Mouse (Mus musculus) left cerebral cortex, adult 11 months (tissue): ENCODE measurements around the gene Timp2.

Source experiments
- DNase-seq: peaks from one replicate; pipeline ENCODE4 v3.0.0; 2022; ENCODE audit warnings: low spot score

The Timp2 gene

GRCm38 (mm10) chr11:118289999-118290889, 65.3 kb downstream of the Timp2 start, which contains the start of gene Usp36:
TSS of gene Usp36 (minus strand) at chr11:118290244.
- DNase-seq: peak; percentile 99

- DNase-seq: no peak
These were observed 66.0 kb downstream of the Timp2 start for GRCm38 (mm10) chr11:118289562-118289961.

GRCm38 (mm10) chr11:118289037-118289511, 66.5 kb downstream of the Timp2 start:
- no peak for DNase-seq

- no peak for DNase-seq
These were observed 68.0 kb downstream of the Timp2 start for GRCm38 (mm10) chr11:118287573-118287972.

GRCm38 (mm10) chr11:118286434-118286833, 69.1 kb downstream of the Timp2 start:
- no peak for DNase-seq

- no peak for DNase-seq
These were observed 69.7 kb downstream of the Timp2 start for GRCm38 (mm10) chr11:118285791-118286190.

- no peak for DNase-seq
These were observed 75.3 kb downstream of the Timp2 start for GRCm38 (mm10) chr11:118280218-118280617.

GRCm38 (mm10) chr11:118276328-118276727, 79.2 kb downstream of the Timp2 start:
- DNase-seq: no peak

- no peak for DNase-seq
These were observed 80.4 kb downstream of the Timp2 start for GRCm38 (mm10) chr11:118275092-118275491.

- DNase-seq: no peak
These were observed 85.7 kb downstream of the Timp2 start for GRCm38 (mm10) chr11:118269827-118270226.

GRCm38 (mm10) chr11:118266666-118267046, 88.9 kb downstream of the Timp2 start:
- no peak for DNase-seq

GRCm38 (mm10) chr11:118266044-118266665, 89.4 kb downstream of the Timp2 start:
- no peak for DNase-seq

GRCm38 (mm10) chr11:118265621-118266020, 89.9 kb downstream of the Timp2 start:
- no peak for DNase-seq

GRCm38 (mm10) chr11:118263146-118263545, 92.4 kb downstream of the Timp2 start:
- peak; percentile 28 for DNase-seq

- no peak for DNase-seq
These were observed 95.5 kb downstream of the Timp2 start for GRCm38 (mm10) chr11:118260081-118260480.

GRCm38 (mm10) chr11:118259580-118259979, 96.0 kb downstream of the Timp2 start:
- DNase-seq: no peak

GRCm38 (mm10) chr11:118256371-118256770, 99.2 kb downstream of the Timp2 start:
- no peak for DNase-seq

GRCm38 (mm10) chr11:118254159-118254951, 101.2 kb downstream of the Timp2 start:
- DNase-seq: no peak

- no peak for DNase-seq
These were observed 101.9 kb downstream of the Timp2 start for GRCm38 (mm10) chr11:118253447-118254158.
